In genomic region chr16:24822918-24823317, GRCm38 (mm10) we compare ENCODE assay signal across 20 mouse cellular contexts.
"Had no signal": no experiment of that assay in that cellular context is flagged by ENCODE, and none has a peak within 500 bp of the region (broad histone marks: within the 10 kb centered on the region; RNA-seq: fewer than 3 reads in every experiment).

No protein-coding gene starts in this region.

- H3K27ac ChIP-seq: left cerebral cortex, adult 2 months; liver, embryonic 13.5 days; midbrain, embryonic 10.5 days; midbrain, embryonic 13.5 days; neural tube, embryonic 13.5 days; stomach, embryonic 15.5 days had no signal

- H3K36me3 ChIP-seq: liver, embryonic 13.5 days; midbrain, embryonic 10.5 days; midbrain, embryonic 13.5 days; neural tube, embryonic 13.5 days; stomach, embryonic 15.5 days had no signal

- H3K4me1 ChIP-seq: liver, embryonic 13.5 days; midbrain, embryonic 10.5 days; midbrain, embryonic 13.5 days; neural tube, embryonic 13.5 days; stomach, embryonic 15.5 days had no signal

- H3K27me3 ChIP-seq: liver, embryonic 13.5 days; midbrain, embryonic 13.5 days; neural tube, embryonic 13.5 days; stomach, embryonic 15.5 days had no signal

- DNase-seq: kidney, adult 18-20 months; kidney, adult 9 months; kidney, postnatal 14 days; kidney, postnatal 4 days; liver, embryonic 13.5 days; lung, embryonic 14.5 days; lung, postnatal 10 days; lung, postnatal 36 days; retina, postnatal 1 day; right cerebral cortex, postnatal 4 days; thymus, postnatal 36 days had no signal

- H3K9me3 ChIP-seq: liver, embryonic 13.5 days; midbrain, embryonic 10.5 days; midbrain, embryonic 13.5 days; neural tube, embryonic 13.5 days; stomach, embryonic 15.5 days had no signal

- H3K4me3 ChIP-seq: left cerebral cortex, adult 2 months; liver, embryonic 13.5 days; megakaryocyte, embryonic 14.5 days; midbrain, embryonic 10.5 days; midbrain, embryonic 13.5 days; myocyte; neural tube, embryonic 13.5 days; stomach, embryonic 15.5 days had no signal

- ATAC-seq: intestine, embryonic 16.5 days; midbrain, embryonic 13.5 days; midbrain, embryonic 16.5 days had no signal
